Comparison of ENCODE assay signal across 23 mouse cellular contexts in the genomic region with DNA sequence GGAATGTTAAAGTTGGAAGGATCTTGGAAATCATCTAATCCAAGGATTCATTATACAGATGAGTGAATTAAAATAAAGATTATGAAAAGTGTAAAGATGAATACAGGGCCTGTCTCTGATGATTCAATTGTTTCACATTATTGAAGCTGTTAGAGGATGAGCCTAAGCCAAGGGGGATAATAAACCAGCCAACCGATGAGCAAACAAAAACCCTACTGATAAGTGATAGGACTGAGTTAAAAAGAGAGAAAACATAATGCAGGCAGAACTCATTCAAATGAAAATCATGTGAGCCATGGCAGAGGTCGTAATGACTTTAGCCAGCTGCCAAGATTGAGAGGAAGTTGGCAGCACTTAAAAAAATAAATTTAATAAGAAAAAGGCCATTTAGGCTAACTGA.
DNase-seq lines count a peak whose midpoint lies in the region; ATAC-seq and TF ChIP-seq lines count a peak whose summit lies in the region.
"Had no signal": no experiment of that assay in that cellular context is flagged by ENCODE, and none has a peak within 500 bp of the region (broad histone marks: within the 10 kb centered on the region; RNA-seq: fewer than 3 reads in every experiment).

No protein-coding gene starts in this region.

- peaks cover 7% of the 10 kb centered on the region for H3K4me1 ChIP-seq in forebrain, embryonic 16.5 days (replicated peaks; ENCODE audit: control insufficient read depth, insufficient read depth, low read length)
- 0 out of 2 replicates have a peak, but pooled peaks cover 3% of the 10 kb centered on the region for H3K4me1 ChIP-seq in forebrain, embryonic 12.5 days
- H3K4me1 ChIP-seq in midbrain, embryonic 14.5 days (ENCODE audit: control insufficient read depth, insufficient read depth, low read length), result no peaks in the 10 kb centered on the region
- H3K4me1 ChIP-seq in midbrain, embryonic 16.5 days (ENCODE audit: control insufficient read depth, insufficient read depth, low read length), result peaks cover 4% of the 10 kb centered on the region; the same call in 1 of the 2 replicates
- 0 out of 2 replicates have a peak, but pooled peaks cover 2% of the 10 kb centered on the region for H3K4me1 ChIP-seq in neural tube, embryonic 12.5 days
- H3K4me1 ChIP-seq: embryonic facial prominence, embryonic 13.5 days; heart, embryonic 13.5 days; liver, embryonic 12.5 days; stomach, embryonic 15.5 days had no signal

- no peaks in the 10 kb centered on the region for H3K9me3 ChIP-seq in forebrain, embryonic 16.5 days (ENCODE audit: control insufficient read depth, low read length)
- H3K9me3 ChIP-seq in forebrain, embryonic 12.5 days, result no peaks in the 10 kb centered on the region
- H3K9me3 ChIP-seq in midbrain, embryonic 14.5 days (ENCODE audit: control insufficient read depth, low read length), result no peaks in the 10 kb centered on the region
- H3K9me3 ChIP-seq in midbrain, embryonic 16.5 days (replicated peaks; ENCODE audit: control insufficient read depth, low read length, poor library complexity, severe bottlenecking), result no peaks in the 10 kb centered on the region
- H3K9me3 ChIP-seq in neural tube, embryonic 12.5 days, result no peaks in the 10 kb centered on the region
- H3K9me3 ChIP-seq: embryonic facial prominence, embryonic 13.5 days; heart, embryonic 13.5 days; liver, embryonic 12.5 days; stomach, embryonic 15.5 days had no signal

- H3K27ac ChIP-seq in forebrain, embryonic 16.5 days (ENCODE audit: low read length), result peak overlapping the region; percentile 31
- no peak overlapping the region for H3K27ac ChIP-seq in forebrain, embryonic 12.5 days
- no peak overlapping the region for H3K27ac ChIP-seq in midbrain, embryonic 14.5 days (replicated peaks; ENCODE audit: low read depth, low read length)
- H3K27ac ChIP-seq in midbrain, embryonic 16.5 days (ENCODE audit: low read length), result no peak overlapping the region
- H3K27ac ChIP-seq in neural tube, embryonic 12.5 days, result no peak overlapping the region
- H3K27ac ChIP-seq: embryonic facial prominence, embryonic 13.5 days; heart, embryonic 13.5 days; liver, embryonic 12.5 days; stomach, embryonic 15.5 days had no signal

- H3K4me3 ChIP-seq in forebrain, embryonic 16.5 days (replicated peaks; ENCODE audit: low read length), result no peak overlapping the region
- no peak overlapping the region for H3K4me3 ChIP-seq in forebrain, embryonic 12.5 days (replicated peaks)
- no peak overlapping the region for H3K4me3 ChIP-seq in midbrain, embryonic 14.5 days (replicated peaks; ENCODE audit: low read depth, low read length)
- H3K4me3 ChIP-seq in midbrain, embryonic 16.5 days (ENCODE audit: low read depth, low read length), result no peak overlapping the region
- H3K4me3 ChIP-seq in neural tube, embryonic 12.5 days, result no peak overlapping the region
- H3K4me3 ChIP-seq: embryonic facial prominence, embryonic 13.5 days; heart, embryonic 13.5 days; liver, embryonic 12.5 days; stomach, embryonic 15.5 days had no signal

- 4% methylated on average over 2 of the region's 2 CpGs for WGBS in forebrain, embryonic 16.5 days
- WGBS in forebrain, embryonic 12.5 days, result 20% methylated on average over 2 of the region's 2 CpGs
- 14% methylated on average over 2 of the region's 2 CpGs for WGBS in midbrain, embryonic 14.5 days
- 10% methylated on average over 2 of the region's 2 CpGs for WGBS in midbrain, embryonic 16.5 days
- WGBS in neural tube, embryonic 12.5 days, result 19% methylated on average over 2 of the region's 2 CpGs

- no peak overlapping the region for H3K4me2 ChIP-seq in forebrain, embryonic 16.5 days (ENCODE audit: low read length)
- no peak overlapping the region for H3K4me2 ChIP-seq in forebrain, embryonic 12.5 days
- H3K4me2 ChIP-seq in midbrain, embryonic 14.5 days (ENCODE audit: low read length), result no peak overlapping the region
- no peak overlapping the region for H3K4me2 ChIP-seq in midbrain, embryonic 16.5 days (ENCODE audit: low read length)
- no peak overlapping the region for H3K4me2 ChIP-seq in neural tube, embryonic 12.5 days (replicated peaks)
- H3K4me2 ChIP-seq: embryonic facial prominence, embryonic 13.5 days; heart, embryonic 13.5 days; liver, embryonic 12.5 days; stomach, embryonic 15.5 days had no signal

- DNase-seq in midbrain, embryonic 14.5 days, result peak; percentile 23
- peak; percentile 80 for DNase-seq in brain, embryonic 14.5 days (ENCODE audit: low read depth)
- DNase-seq in kidney, postnatal 36 days, result no peak
- no peak for DNase-seq in gastrocnemius, postnatal 25 days
- DNase-seq: adrenal gland, adult 8-10 months; cerebellum, adult 9-10 months; heart, adult 11 months; kidney, adult 8-10 months; kidney, postnatal 25 days; lung, adult 2 months; lung, postnatal 4 days; right cerebral cortex, postnatal 25 days; thymus, adult 18-20 months had no signal

- peak; percentile 73 for ATAC-seq in forebrain, embryonic 16.5 days
- no peak; the same call in 1 of the 2 replicates for ATAC-seq in forebrain, embryonic 12.5 days (ENCODE audit: low FRiP score)
- no peak for ATAC-seq in midbrain, embryonic 14.5 days (ENCODE audit: low FRiP score, low TSS enrichment)
- ATAC-seq in midbrain, embryonic 16.5 days, result no peak
- 0 out of 2 replicates have a peak, but pooled peaks have one; percentile 37 for ATAC-seq in neural tube, embryonic 12.5 days (ENCODE audit: low FRiP score, low read depth)
- ATAC-seq: inflammation-experienced regulatory T-cells, adult 6 months; liver, embryonic 12.5 days; Patski had no signal

- TF ChIP-seq POLR2A in brain, embryonic 14.5 days (IDR thresholded peaks at IDR 0.05; ENCODE audit: borderline replicate concordance, extremely low read depth, insufficient read depth, insufficient read length, poor library complexity, severe bottlenecking), result no peak

- H3K9ac ChIP-seq in forebrain, embryonic 16.5 days (replicated peaks; ENCODE audit: low read depth, low read length), result no peak overlapping the region
- no peak overlapping the region for H3K9ac ChIP-seq in forebrain, embryonic 12.5 days
- H3K9ac ChIP-seq in midbrain, embryonic 14.5 days (replicated peaks; ENCODE audit: low read length), result no peak overlapping the region
- H3K9ac ChIP-seq in midbrain, embryonic 16.5 days (ENCODE audit: low read depth, low read length), result no peak overlapping the region
- no peak overlapping the region for H3K9ac ChIP-seq in neural tube, embryonic 12.5 days
- H3K9ac ChIP-seq: embryonic facial prominence, embryonic 13.5 days; heart, embryonic 13.5 days; liver, embryonic 12.5 days; stomach, embryonic 15.5 days had no signal

- H3K27me3 ChIP-seq in forebrain, embryonic 16.5 days (replicated peaks; ENCODE audit: control insufficient read depth, insufficient read depth, low read length), result no peaks in the 10 kb centered on the region
- H3K27me3 ChIP-seq in forebrain, embryonic 12.5 days, result no peaks in the 10 kb centered on the region
- no peaks in the 10 kb centered on the region for H3K27me3 ChIP-seq in midbrain, embryonic 14.5 days (ENCODE audit: control insufficient read depth, insufficient read depth, low read length)
- H3K27me3 ChIP-seq in midbrain, embryonic 16.5 days (ENCODE audit: control insufficient read depth, insufficient read depth, low read depth, low read length), result no peaks in the 10 kb centered on the region
- no peaks in the 10 kb centered on the region for H3K27me3 ChIP-seq in neural tube, embryonic 12.5 days (replicated peaks)
- H3K27me3 ChIP-seq: embryonic facial prominence, embryonic 13.5 days; heart, embryonic 13.5 days; liver, embryonic 12.5 days; stomach, embryonic 15.5 days had no signal

- no peaks in the 10 kb centered on the region for H3K36me3 ChIP-seq in forebrain, embryonic 16.5 days (ENCODE audit: control insufficient read depth, insufficient read depth)
- H3K36me3 ChIP-seq in forebrain, embryonic 12.5 days (replicated peaks), result no peaks in the 10 kb centered on the region
- no peaks in the 10 kb centered on the region for H3K36me3 ChIP-seq in midbrain, embryonic 14.5 days (ENCODE audit: control insufficient read depth, insufficient read depth, low read length)
- no peaks in the 10 kb centered on the region for H3K36me3 ChIP-seq in midbrain, embryonic 16.5 days (ENCODE audit: control insufficient read depth, insufficient read depth, low read length)
- no peaks in the 10 kb centered on the region for H3K36me3 ChIP-seq in neural tube, embryonic 12.5 days
- H3K36me3 ChIP-seq: embryonic facial prominence, embryonic 13.5 days; heart, embryonic 13.5 days; liver, embryonic 12.5 days; stomach, embryonic 15.5 days had no signal

- TF ChIP-seq CTCF in brain, embryonic 14.5 days (IDR thresholded peaks at IDR 0.05; ENCODE audit: borderline replicate concordance, extremely low read depth, insufficient read depth, insufficient read length), result no peak

Comparison
In these comparisons a context has a peak if more than half of its experiments do, and no peak if none do; other contexts are left out.
1. ATAC-seq: peak in forebrain, embryonic 16.5 days (single experiment) and neural tube, embryonic 12.5 days (single experiment); none in forebrain, embryonic 12.5 days (single experiment), midbrain, embryonic 14.5 days (single experiment) and midbrain, embryonic 16.5 days (single experiment).
2. DNase-seq: peak in midbrain, embryonic 14.5 days (single experiment) and brain, embryonic 14.5 days (single experiment); none in kidney, postnatal 36 days (0 of 2) and gastrocnemius, postnatal 25 days (single experiment).